Mouse (Mus musculus) layer of hippocampus, adult 18-20 months (tissue): ENCODE measurements around the gene Ifi211. TPM values are rescaled to one million over a fixed set of nuclear protein-coding genes. Genes with fewer than 3 reads are reported as not detected.
"Not testable (repeated sequence)": the region's sequence is repeated elsewhere in the genome, so short reads cannot be mapped to it uniquely, and the experiment has no call there.

Experiments
- DNase-seq, 2 experiments: peaks; one replicate each; pipeline ENCODE4 v3.0.0; 2022; ENCODE audit warnings: low spot score in 2 of 2
- long read RNA-seq: library from polyadenylated mRNA; stranded (forward); transcript quantifications from one replicate; pipeline ENCODE4 v2.0.0, GENCODE M21; 2021
- total RNA-seq, 2 experiments: library from RNA; stranded (reverse); gene quantifications; 2 replicates each; pipeline ENCODE4 v1.2.3; 2021

Ifi211 gene
- not detected for total RNA-seq
- long read RNA-seq = 0 reads

GRCm38 (mm10) chr1:173912548-173913255 is at the start of gene Ifi211:
Gene Ifi211 (minus strand): TSS chr1:173913046.
- DNase-seq = not testable (repeated sequence)

DNA sequence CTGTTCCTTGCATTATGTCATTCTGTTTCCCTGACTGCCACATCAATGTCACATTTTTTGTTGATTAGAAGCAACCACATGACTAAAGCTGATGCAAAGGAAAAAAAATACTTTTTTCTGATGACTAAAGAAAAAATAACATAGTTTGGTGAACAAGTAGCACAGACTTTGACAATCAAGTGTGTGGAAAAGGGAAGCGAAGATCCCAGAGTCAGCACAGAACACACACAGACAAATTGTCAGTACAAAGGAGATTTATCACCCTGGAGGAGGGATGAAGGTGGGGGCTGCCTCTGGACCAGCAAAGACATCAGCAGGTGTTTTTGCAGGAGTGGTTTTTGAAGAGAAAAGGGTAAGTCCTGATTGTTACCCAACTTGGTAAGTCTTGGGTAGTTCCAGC is 48.6 kb upstream of the Ifi211 start:
- not testable (repeated sequence) for DNase-seq

GRCm38 (mm10) chr1:173959998-173960397 is 47.2 kb upstream of the Ifi211 start:
- not testable (repeated sequence) for DNase-seq

- not testable (repeated sequence) for DNase-seq
Measured at GRCm38 (mm10) chr1:173955839-173956527, 43.1 kb upstream of the Ifi211 start.

GRCm38 (mm10) chr1:173955071-173955796 is 42.4 kb upstream of the Ifi211 start:
- DNase-seq = no peak

DNA sequence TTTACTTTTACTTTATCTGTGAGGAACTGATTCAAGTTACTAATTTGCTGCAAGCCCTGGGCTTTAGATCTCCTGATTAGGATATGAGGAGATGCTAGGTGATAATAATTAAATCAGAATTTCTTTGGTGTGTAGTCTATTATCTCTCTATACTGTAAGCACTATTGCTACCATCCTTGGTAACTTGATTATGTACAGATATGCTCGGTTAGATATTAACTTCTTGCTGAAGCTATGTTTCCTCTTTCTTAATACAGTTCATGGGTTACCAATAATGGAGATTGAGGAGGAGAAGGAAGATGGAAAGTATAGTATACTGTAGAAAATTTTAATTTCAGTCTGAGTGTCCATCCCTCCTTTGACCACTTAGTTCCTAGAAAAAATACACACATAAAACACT is 40.7 kb upstream of the Ifi211 start:
- no peak for DNase-seq

GRCm38 (mm10) chr1:173949044-173949443 is 36.2 kb upstream of the Ifi211 start:
- DNase-seq = not testable (repeated sequence)

DNA sequence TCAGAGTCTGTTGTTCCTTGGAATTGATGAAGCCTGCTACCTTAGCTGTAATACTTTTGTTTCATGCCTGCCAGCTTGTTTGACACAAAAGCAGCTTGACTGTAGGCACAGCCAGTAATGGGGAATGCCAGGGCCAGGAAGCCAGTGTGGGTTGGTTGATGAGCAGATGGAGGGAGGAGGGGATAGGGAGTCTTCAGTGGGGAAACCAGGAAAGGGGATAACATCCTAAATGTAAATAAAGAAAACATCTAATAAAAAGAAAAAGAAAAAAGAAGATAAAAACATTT is 29.9 kb upstream of the Ifi211 start:
- peak; percentile 68 to 75 for DNase-seq

GRCm38 (mm10) chr1:173941924-173942779 is 29.3 kb upstream of the Ifi211 start, which contains the start of the genes Mndal and Ifi203:
Gene Mndal (minus strand): TSS chr1:173942491.
Gene Ifi203 (minus strand): TSS chr1:173942672.
- DNase-seq = not testable (repeated sequence)

- DNase-seq = not testable (repeated sequence)
Measured at GRCm38 (mm10) chr1:173941522-173941921, 28.7 kb upstream of the Ifi211 start.

DNA sequence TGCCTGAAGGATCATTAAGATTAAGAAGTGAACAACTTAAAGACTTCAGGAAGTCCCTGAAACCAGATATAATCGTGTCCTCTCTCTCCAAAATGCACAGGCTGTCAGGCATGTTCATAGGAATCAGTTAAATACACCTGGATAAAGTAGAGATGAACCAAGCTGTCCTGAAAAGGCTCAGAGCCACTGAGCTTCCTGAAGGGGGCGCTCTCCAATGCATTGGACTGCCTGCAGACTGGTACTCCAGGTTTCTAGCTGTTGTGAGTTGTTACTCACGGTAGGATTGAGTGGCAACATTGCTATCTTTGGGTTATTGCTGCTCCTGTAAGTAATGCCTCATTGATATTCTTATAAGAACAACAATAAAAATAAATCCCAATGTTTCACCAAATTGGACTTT is 6.4 kb upstream of the Ifi211 start:
- DNase-seq = not testable (repeated sequence)

- DNase-seq = no peak
Measured at GRCm38 (mm10) chr1:173914559-173914958, 1.7 kb upstream of the Ifi211 start.

DNA sequence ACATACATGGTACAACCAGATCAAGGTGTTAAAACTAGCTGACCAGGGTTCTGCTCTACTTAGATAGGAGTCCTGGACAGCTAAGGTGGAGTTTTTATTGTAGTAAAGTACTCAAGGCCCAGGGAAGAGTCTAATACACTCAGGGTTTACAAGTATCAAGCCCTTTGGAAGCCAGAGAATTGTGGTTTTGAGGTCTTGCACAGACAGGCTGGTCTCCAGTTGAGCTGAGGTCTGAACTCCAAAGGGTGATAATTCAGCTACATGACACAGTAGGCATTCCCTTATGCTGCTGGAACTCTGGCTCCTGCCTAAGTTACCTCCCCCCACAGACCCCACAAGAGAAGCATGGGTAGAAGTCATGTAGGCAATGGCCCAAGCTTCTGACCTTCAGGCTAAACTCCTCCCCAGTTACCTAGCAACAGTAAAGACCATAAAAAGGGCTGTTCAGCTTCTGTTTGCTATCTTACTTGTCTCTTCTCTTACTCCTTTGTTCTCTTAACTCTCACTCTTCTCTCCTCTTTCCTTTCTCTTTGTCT is 478 bp upstream of the Ifi211 start:
- not testable (repeated sequence) for DNase-seq

DNA sequence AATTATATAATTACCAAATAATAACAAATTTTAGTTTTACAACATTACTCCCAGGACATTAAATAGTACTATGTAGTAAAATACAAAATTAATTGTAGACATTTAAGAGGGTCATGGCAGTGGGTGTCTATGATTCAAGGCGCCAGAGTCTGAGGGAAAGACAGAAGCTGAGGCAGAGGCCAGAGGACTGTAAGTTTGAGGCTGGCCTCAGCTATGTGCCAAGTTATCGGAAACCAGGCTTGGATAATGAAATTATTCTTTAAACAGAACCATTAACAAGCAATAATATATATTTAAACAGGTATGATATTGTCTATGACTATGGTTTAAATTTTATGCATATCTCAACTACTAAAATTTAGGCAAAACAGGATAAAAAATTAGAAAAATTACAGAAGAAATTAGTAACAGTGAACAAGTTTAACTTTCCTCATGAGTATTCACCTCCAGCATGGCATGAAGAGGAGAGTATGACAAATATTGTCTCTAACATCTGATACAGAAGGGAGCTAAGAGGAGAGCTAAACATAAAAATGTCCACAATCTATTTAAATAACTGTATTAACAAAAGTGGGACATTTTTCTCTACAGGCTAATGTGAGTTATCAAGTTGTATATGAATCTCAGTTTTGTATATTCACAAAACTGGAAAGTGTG is 910 bp downstream of the Ifi211 start:
- no peak for DNase-seq

DNA sequence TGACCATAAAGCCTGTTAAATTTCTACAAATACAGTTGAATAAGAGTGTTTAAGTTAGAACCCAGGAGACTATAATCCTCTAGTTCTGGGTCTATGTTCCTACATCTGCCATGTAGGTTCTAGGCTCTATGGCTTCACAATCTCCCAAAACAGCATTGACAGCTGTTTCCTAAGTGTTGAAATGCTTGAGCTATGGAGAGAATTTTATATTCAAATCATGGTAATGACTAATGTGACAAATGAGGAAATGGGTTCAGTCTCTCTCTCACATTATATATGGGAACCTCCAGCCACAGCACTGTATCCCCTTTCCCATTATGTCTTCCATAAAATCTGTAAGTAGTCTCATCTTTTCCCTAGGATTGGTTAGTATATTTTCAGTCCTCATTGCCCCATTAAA is 4.5 kb downstream of the Ifi211 start:
- not testable (repeated sequence) for DNase-seq

DNA sequence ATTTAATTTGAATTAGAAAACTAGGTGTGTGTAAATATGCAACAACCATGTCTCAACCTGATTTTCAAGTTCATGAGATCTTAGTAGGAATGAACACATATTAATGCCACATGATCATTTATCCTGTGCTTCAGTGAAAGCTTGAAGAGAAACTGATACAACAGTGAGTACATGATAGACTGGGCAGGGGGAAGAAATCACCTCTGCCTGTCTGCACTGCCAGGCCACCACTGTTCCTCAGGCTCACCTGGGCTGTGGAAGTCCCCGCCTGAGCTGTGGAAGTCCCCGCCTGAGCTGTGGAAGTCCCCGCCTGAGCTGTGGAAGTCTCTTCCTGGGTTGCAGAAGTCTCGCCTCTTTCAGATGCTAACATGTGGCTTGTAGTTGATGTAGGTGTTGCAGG is 7.0 kb downstream of the Ifi211 start:
- not testable (repeated sequence) for DNase-seq

GRCm38 (mm10) chr1:173889741-173890140 is 23.1 kb downstream of the Ifi211 start:
- DNase-seq = not testable (repeated sequence)

GRCm38 (mm10) chr1:173887026-173887787 is 25.6 kb downstream of the Ifi211 start:
- not testable (repeated sequence) for DNase-seq

- peak; percentile 76 to 84 for DNase-seq
Measured at GRCm38 (mm10) chr1:173880004-173880666, 32.7 kb downstream of the Ifi211 start.
